Mouse (Mus musculus): ENCODE data around the gene Epb41l2. TPM values are rescaled to one million over a fixed set of nuclear protein-coding genes. Genes with fewer than 3 reads are reported as not detected.

Epb41l2 gene
- polyA plus RNA-seq, 1 experiment from 2014 or later: 66.8 TPM

DNA sequence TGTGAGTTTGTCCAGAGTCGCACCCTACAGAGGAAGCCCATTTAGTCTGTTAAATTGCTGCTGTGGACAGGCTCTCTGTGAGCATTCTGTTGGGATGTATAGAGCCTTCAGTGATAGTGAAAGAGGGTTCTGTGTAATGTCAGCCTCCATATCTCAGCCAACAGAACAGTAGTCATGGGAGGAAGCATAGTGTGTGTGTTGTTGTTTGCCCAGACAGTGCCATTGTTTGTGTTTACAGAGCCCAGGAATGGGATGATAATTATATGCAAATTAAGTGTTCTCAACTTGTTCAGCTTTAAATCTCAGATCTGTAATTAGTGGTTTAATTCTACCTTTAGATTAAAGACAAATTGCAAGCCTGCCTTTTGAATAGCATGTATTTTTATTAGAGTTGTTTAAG, 102.2 kb downstream of the Epb41l2 start:
- Histone ChIP-seq H3K27ac (replicated peaks; ENCODE audit: low read depth, low read length) (no peak overlapping the region), H3K4me3 (ENCODE audit: low read depth, low read length) (no peak overlapping the region), H3K36me3 (replicated peaks; ENCODE audit: control insufficient read depth, insufficient read depth, low read depth, low read length) (no peaks in the 10 kb centered on the region), H3K4me2 (ENCODE audit: low read depth, low read length) (no peak overlapping the region), H3K9ac (replicated peaks; ENCODE audit: low read length) (no peak overlapping the region), H3K27me3 (ENCODE audit: control insufficient read depth, insufficient read depth, low read length) (no peaks in the 10 kb centered on the region), H3K9me3 (replicated peaks; ENCODE audit: control insufficient read depth, low read length) (no peaks in the 10 kb centered on the region), H3K4me1 (ENCODE audit: control insufficient read depth, insufficient read depth, low read length) (no peaks in the 10 kb centered on the region)
- whole genome bisulfite sequencing: 76% methylated on average over 1 of the region's 1 CpGs
- ATAC-seq (replicated peaks; ENCODE audit: insufficient number of reproducible peaks, low FRiP score, low TSS enrichment, low read depth) (no peak), DNase-seq (ENCODE audit: low spot score) (no peak)

- Histone ChIP-seq H3K36me3 (replicated peaks; ENCODE audit: control insufficient read depth, insufficient read depth, low read depth, low read length) (no peaks in the 10 kb centered on the region), H3K27me3 (ENCODE audit: control insufficient read depth, insufficient read depth, low read length) (no peaks in the 10 kb centered on the region), H3K4me1 (ENCODE audit: control insufficient read depth, insufficient read depth, low read length) (no peaks in the 10 kb centered on the region), H3K9me3 (replicated peaks; ENCODE audit: control insufficient read depth, low read length) (no peaks in the 10 kb centered on the region), H3K4me2 (ENCODE audit: low read depth, low read length) (no peak overlapping the region), H3K27ac (replicated peaks; ENCODE audit: low read depth, low read length) (no peak overlapping the region), H3K4me3 (ENCODE audit: low read depth, low read length) (no peak overlapping the region), H3K9ac (replicated peaks; ENCODE audit: low read length) (no peak overlapping the region)
- ATAC-seq (replicated peaks; ENCODE audit: insufficient number of reproducible peaks, low FRiP score, low TSS enrichment, low read depth) (no peak), DNase-seq (ENCODE audit: low spot score) (no peak)
- WGBS: 84% methylated on average over 3 of the region's 3 CpGs
Observed at GRCm38 (mm10) chr10:25462669-25463068, 103.1 kb downstream of the Epb41l2 start.

DNA sequence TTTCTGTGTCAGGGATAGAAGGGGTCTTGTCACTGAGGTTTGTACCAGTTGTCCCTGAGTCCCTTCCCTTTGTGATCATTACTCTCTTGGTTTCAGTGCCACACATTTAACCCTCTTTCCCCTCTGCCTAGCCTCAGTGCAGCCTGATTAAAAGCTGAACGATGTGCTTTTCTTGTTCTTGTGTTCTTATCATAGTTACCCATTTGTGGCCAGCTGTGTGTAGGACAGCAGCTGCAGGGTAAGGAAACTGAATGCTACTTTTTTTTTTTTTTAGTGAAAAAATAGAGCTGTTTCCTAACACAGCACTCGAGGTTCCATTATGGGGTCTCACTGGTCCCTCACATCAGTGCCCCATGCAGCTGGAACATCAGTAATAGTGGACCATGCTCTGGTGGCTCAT, 106.9 kb downstream of the Epb41l2 start:
- Histone ChIP-seq H3K9ac (replicated peaks; ENCODE audit: low read length) (no peak overlapping the region), H3K27ac (replicated peaks; ENCODE audit: low read depth, low read length) (no peak overlapping the region), H3K4me3 (ENCODE audit: low read depth, low read length) (no peak overlapping the region), H3K36me3 (replicated peaks; ENCODE audit: control insufficient read depth, insufficient read depth, low read depth, low read length) (no peaks in the 10 kb centered on the region), H3K9me3 (replicated peaks; ENCODE audit: control insufficient read depth, low read length) (no peaks in the 10 kb centered on the region), H3K4me2 (ENCODE audit: low read depth, low read length) (no peak overlapping the region), H3K4me1 (ENCODE audit: control insufficient read depth, insufficient read depth, low read length) (no peaks in the 10 kb centered on the region), H3K27me3 (ENCODE audit: control insufficient read depth, insufficient read depth, low read length) (no peaks in the 10 kb centered on the region)
- ATAC-seq (replicated peaks; ENCODE audit: insufficient number of reproducible peaks, low FRiP score, low TSS enrichment, low read depth): no peak
- DNase-seq (ENCODE audit: low spot score): no peak
- WGBS: 66% methylated on average over 2 of the region's 2 CpGs

- H3K4me1 ChIP-seq (ENCODE audit: control insufficient read depth, insufficient read depth, low read length): no peaks in the 10 kb centered on the region
- H3K9me3 ChIP-seq (replicated peaks; ENCODE audit: control insufficient read depth, low read length): no peaks in the 10 kb centered on the region
- no peaks in the 10 kb centered on the region for H3K27me3 ChIP-seq (ENCODE audit: control insufficient read depth, insufficient read depth, low read length)
- 65% methylated on average over 2 of the region's 2 CpGs for WGBS
- H3K4me3 ChIP-seq (ENCODE audit: low read depth, low read length): no peak overlapping the region
- no peak for DNase-seq (ENCODE audit: low spot score)
- ATAC-seq (replicated peaks; ENCODE audit: insufficient number of reproducible peaks, low FRiP score, low TSS enrichment, low read depth): no peak
- no peak overlapping the region for H3K27ac ChIP-seq (replicated peaks; ENCODE audit: low read depth, low read length)
- no peak overlapping the region for H3K9ac ChIP-seq (replicated peaks; ENCODE audit: low read length)
- H3K4me2 ChIP-seq (ENCODE audit: low read depth, low read length): no peak overlapping the region
- no peaks in the 10 kb centered on the region for H3K36me3 ChIP-seq (replicated peaks; ENCODE audit: control insufficient read depth, insufficient read depth, low read depth, low read length)
Observed at GRCm38 (mm10) chr10:25471944-25472343, 112.3 kb downstream of the Epb41l2 start.

DNA sequence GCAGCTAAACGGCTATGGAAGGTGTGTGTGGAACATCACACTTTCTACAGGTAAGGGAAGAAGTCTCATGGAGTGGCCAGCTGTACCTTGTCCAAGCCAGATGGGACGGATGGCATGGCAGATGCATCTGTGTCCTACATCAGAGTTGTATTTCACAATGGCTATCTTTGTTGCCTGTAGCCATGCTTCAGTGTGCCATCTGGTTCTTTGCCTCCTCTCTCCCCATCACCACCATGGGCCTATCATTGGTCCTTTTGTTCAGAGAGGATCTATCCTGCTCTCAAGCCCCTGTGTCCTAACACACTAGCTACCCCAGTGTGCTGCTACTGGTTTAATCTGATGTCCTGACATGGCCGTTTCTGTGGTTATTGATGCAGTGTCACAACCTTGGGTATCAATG, 120.1 kb downstream of the Epb41l2 start:
- no peaks in the 10 kb centered on the region for H3K4me1 ChIP-seq (ENCODE audit: control insufficient read depth, insufficient read depth, low read length)
- H3K4me2 ChIP-seq (ENCODE audit: low read depth, low read length): no peak overlapping the region
- H3K9me3 ChIP-seq (replicated peaks; ENCODE audit: control insufficient read depth, low read length): no peaks in the 10 kb centered on the region
- ATAC-seq (replicated peaks; ENCODE audit: insufficient number of reproducible peaks, low FRiP score, low TSS enrichment, low read depth) (no peak), DNase-seq (ENCODE audit: low spot score) (no peak)
- H3K4me3 ChIP-seq (ENCODE audit: low read depth, low read length): no peak overlapping the region
- H3K27me3 ChIP-seq (ENCODE audit: control insufficient read depth, insufficient read depth, low read length): no peaks in the 10 kb centered on the region
- no peak overlapping the region for H3K9ac ChIP-seq (replicated peaks; ENCODE audit: low read length)
- whole genome bisulfite sequencing: 92% methylated on average over 3 of the region's 3 CpGs
- 0 out of 2 replicates have a peak, but pooled peaks cover 2% of the 10 kb centered on the region for H3K36me3 ChIP-seq (replicated peaks; ENCODE audit: control insufficient read depth, insufficient read depth, low read depth, low read length)
- H3K27ac ChIP-seq (replicated peaks; ENCODE audit: low read depth, low read length): no peak overlapping the region

DNA sequence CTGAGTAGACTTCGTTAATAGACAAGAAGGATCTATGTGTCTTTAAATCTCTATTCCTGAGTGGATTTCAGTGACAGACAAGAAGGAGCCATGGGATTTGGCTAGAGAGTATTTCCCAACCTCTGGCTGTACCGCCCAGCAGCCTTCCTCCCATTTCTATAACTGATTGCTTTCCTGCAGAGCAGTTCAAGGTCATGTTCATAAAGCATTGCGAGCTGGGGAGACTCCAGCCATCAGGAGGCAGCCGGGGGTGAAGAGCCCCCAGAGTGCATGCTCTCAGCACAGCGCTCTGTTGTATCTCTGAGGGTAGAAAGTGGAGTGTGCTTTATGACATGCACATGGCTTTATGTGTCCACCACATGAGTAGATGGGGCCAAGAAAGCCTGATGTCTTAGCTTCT, 123.2 kb downstream of the Epb41l2 start:
- DNase-seq (ENCODE audit: low spot score) (no peak), ATAC-seq (replicated peaks; ENCODE audit: insufficient number of reproducible peaks, low FRiP score, low TSS enrichment, low read depth) (no peak)
- Histone ChIP-seq H3K4me2 (ENCODE audit: low read depth, low read length) (no peak overlapping the region), H3K27ac (replicated peaks; ENCODE audit: low read depth, low read length) (no peak overlapping the region), H3K27me3 (ENCODE audit: control insufficient read depth, insufficient read depth, low read length) (no peaks in the 10 kb centered on the region), H3K4me1 (ENCODE audit: control insufficient read depth, insufficient read depth, low read length) (no peaks in the 10 kb centered on the region), H3K4me3 (ENCODE audit: low read depth, low read length) (no peak overlapping the region), H3K9me3 (replicated peaks; ENCODE audit: control insufficient read depth, low read length) (no peaks in the 10 kb centered on the region), H3K9ac (replicated peaks; ENCODE audit: low read length) (no peak overlapping the region), H3K36me3 (replicated peaks; ENCODE audit: control insufficient read depth, insufficient read depth, low read depth, low read length) (0 out of 2 replicates have a peak, but pooled peaks cover 2% of the 10 kb centered on the region)
- 78% methylated on average over 5 of the region's 5 CpGs for WGBS

- Histone ChIP-seq H3K9ac (replicated peaks; ENCODE audit: low read length) (no peak overlapping the region), H3K27me3 (ENCODE audit: control insufficient read depth, insufficient read depth, low read length) (no peaks in the 10 kb centered on the region), H3K27ac (replicated peaks; ENCODE audit: low read depth, low read length) (no peak overlapping the region), H3K9me3 (replicated peaks; ENCODE audit: control insufficient read depth, low read length) (no peaks in the 10 kb centered on the region), H3K4me1 (ENCODE audit: control insufficient read depth, insufficient read depth, low read length) (no peaks in the 10 kb centered on the region), H3K36me3 (replicated peaks; ENCODE audit: control insufficient read depth, insufficient read depth, low read depth, low read length) (no peaks in the 10 kb centered on the region), H3K4me3 (ENCODE audit: low read depth, low read length) (no peak overlapping the region), H3K4me2 (ENCODE audit: low read depth, low read length) (no peak overlapping the region)
- DNase-seq (ENCODE audit: low spot score): peak; percentile 77
- no peak; the same call in 1 of the 2 replicates for ATAC-seq (replicated peaks; ENCODE audit: insufficient number of reproducible peaks, low FRiP score, low TSS enrichment, low read depth)
- 16% methylated on average over 1 of the region's 1 CpGs for WGBS
Observed at GRCm38 (mm10) chr10:25488456-25488855, 128.9 kb downstream of the Epb41l2 start.

- WGBS: 65% methylated on average over 10 of the region's 10 CpGs
- no peaks in the 10 kb centered on the region for H3K4me1 ChIP-seq (ENCODE audit: control insufficient read depth, insufficient read depth, low read length)
- DNase-seq (ENCODE audit: low spot score) (no peak), ATAC-seq (replicated peaks; ENCODE audit: insufficient number of reproducible peaks, low FRiP score, low TSS enrichment, low read depth) (no peak)
- no peak overlapping the region for H3K9ac ChIP-seq (replicated peaks; ENCODE audit: low read length)
- H3K4me3 ChIP-seq (ENCODE audit: low read depth, low read length): no peak overlapping the region
- no peak overlapping the region for H3K4me2 ChIP-seq (ENCODE audit: low read depth, low read length)
- H3K9me3 ChIP-seq (replicated peaks; ENCODE audit: control insufficient read depth, low read length): no peaks in the 10 kb centered on the region
- no peak overlapping the region for H3K27ac ChIP-seq (replicated peaks; ENCODE audit: low read depth, low read length)
- H3K36me3 ChIP-seq (replicated peaks; ENCODE audit: control insufficient read depth, insufficient read depth, low read depth, low read length): no peaks in the 10 kb centered on the region
- no peaks in the 10 kb centered on the region for H3K27me3 ChIP-seq (ENCODE audit: control insufficient read depth, insufficient read depth, low read length)
Observed at GRCm38 (mm10) chr10:25499323-25500071, 139.9 kb downstream of the Epb41l2 start.
